Mouse (Mus musculus) embryonic fibroblast, embryonic 13.5 days (primary cell): ENCODE measurements at regions not wholly inside any gene's neighbourhood (a gene's known extent, or its start where the extent isn't known, plus 50 kb on each side); places are given as distances from the start of the nearest gene placed in this dataset.
A peak's percentile ranks its signal among the peaks of the same experiment; 100 is the strongest.

Source experiments
- H3K27ac ChIP-seq: 2 replicates; pipeline ENCODE4 v1.5.1; 2012; ENCODE audit warnings: low read length, control low read depth, inconsistent platforms; ENCODE audit not compliant: insufficient read depth
- H3K4me1 ChIP-seq: 2 replicates; pipeline ENCODE4 v1.6.1; 2011; ENCODE audit warnings: low read length; ENCODE audit not compliant: control insufficient read depth, insufficient read depth
- H3K4me3 ChIP-seq: 2 replicates; pipeline ENCODE4 v1.5.1; 2011; ENCODE audit warnings: mild to moderate bottlenecking, control low read depth, low read length; ENCODE audit not compliant: insufficient read depth
- CTCF ChIP-seq: IDR thresholded peaks from 2 replicates; pipeline ENCODE4 v1.5.1; 2011; ENCODE audit warnings: mild to moderate bottlenecking, control low read depth, low read length, moderate library complexity, borderline replicate concordance; ENCODE audit not compliant: insufficient read depth
- POLR2A ChIP-seq: IDR thresholded peaks from 2 replicates; pipeline ENCODE4 v1.6.1; 2011; ENCODE audit warnings: low read depth, mild to moderate bottlenecking, control low read depth, low read length, moderate library complexity

DNA sequence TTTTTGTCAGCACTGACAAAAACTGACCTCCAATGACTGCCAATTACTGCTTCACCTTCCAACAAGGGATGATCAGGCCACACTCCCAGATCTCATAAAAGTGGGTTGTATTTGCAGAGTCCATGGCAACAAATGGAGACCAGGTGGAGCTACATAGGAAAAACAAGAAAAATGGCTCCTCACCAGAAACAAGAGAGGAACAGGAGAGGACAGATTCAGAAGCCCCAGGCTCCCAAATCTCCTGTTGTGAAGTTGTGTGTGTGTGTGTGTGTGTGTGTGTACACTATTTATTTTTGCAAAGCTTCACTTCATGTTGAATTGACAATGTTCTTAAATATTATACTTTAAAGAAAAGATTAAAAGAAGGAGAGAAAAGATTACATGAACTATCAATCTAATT, 380.2 kb upstream of the Mef2c start:
- no peak overlapping the region for H3K27ac ChIP-seq
- no peaks in the 10 kb centered on the region for H3K4me1 ChIP-seq

DNA sequence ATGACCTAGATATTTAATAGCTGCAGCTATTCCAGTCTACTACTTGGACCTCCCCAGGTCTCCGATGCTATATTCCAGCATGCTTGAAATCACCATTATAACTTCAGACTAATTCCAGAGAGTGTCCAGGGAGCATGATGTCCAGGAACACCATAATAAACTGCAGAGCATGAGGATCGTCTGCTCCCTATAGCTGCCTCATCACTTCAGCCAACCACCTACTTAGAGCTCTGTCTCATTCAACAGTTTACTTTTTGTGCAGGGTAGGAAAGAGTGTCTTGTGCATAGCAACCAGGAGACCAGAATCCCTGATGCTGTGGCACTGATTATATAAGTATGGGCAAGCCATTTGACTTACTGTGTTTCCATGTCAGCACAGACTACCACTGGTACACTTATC, 379.2 kb upstream of the Mef2c start:
- Histone ChIP-seq H3K4me3 (no peak overlapping the region), H3K4me1 (no peaks in the 10 kb centered on the region), H3K27ac (no peak overlapping the region)
- no peak for TF ChIP-seq CTCF
- TF ChIP-seq POLR2A = no peak

More for the DNA sequence above, 380.2 kb upstream of the Mef2c start:
- H3K4me3 ChIP-seq = no peak overlapping the region
- TF ChIP-seq POLR2A (no peak), CTCF (no peak)

DNA sequence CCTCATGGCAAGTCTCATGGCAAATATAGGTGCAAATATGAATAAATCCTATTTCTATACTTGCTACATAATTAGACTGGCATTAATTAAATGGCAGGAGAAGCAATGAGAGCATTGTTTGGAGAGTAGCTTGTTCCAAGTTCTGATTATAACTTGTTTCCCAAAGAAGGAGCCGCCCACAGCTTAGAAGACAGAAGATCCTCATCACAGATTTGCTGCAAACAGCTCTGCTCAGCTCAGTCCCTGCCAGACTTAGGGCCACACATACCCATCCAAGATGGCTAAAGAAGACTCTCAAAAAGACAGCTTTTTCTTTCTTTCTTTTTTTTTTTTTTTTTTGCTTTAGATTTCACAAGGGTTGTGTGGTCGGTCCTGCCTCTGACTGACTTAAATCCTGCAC, 377.4 kb upstream of the Mef2c start:
- H3K4me1 ChIP-seq = no peaks in the 10 kb centered on the region
- H3K4me3 ChIP-seq = no peak overlapping the region
- H3K27ac ChIP-seq = no peak overlapping the region
- no peak for TF ChIP-seq POLR2A

DNA sequence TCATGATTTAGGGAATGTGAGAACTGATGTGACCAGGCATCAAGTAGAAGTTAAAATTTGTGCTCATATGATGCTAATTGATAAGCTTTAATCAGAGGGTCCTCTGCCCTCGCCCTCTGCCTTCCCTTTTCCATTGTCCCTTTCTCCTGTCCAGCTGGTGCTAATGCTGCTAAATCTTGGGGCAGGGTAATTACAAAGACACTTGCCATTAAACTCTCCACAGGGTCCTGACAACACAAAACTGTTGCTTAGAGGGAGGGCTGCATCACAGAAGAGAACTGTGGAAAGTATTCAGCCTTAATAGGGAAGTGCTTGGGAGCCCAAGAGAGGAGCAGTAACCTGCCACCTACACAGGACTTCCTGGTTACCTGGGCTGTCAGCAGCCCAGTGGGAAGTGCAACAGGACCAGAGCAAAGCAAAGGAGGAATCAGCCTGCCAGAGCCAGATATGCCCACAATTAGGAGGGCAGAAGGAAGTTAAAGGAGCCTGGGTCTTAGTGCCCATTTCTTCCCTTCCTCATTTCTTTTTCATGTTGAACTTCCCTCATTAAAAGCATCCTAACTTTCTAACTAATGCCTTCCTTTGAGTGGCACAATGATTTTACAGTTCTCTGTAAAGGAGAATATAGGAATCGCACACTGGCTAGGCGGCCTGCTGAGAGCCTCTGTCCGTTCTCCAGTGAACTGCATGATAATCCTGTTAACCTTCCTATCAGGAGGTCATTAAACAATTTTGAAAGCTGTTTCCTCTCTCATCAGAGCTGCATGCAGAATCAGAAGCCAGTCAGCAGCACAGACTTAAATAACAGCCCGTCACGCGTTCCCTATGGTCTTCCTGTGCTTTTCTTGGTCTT, 372.5 kb upstream of the Mef2c start:
- no peaks in the 10 kb centered on the region for H3K4me1 ChIP-seq
- TF ChIP-seq CTCF (no peak), POLR2A (no peak)
- no peak overlapping the region for H3K27ac ChIP-seq
- H3K4me3 ChIP-seq = no peak overlapping the region

DNA sequence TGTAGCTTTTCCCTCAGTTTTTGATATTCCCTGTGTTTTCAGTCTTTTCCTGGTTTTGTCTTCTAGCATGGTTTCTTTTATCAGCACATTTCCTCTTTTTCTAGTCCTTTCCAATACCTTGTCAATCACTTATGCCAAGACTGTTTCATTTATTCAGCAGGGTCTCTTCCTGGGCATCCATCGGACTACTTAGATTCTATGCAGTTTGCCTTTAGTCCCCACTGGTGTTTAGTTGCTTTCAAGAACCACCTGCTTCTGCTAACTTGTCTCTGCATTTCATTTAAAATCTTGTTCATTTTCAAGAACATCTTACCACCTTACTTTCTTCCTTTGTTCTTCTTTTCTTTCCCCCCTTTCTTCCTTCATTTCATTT, 371.9 kb upstream of the Mef2c start:
- no peaks in the 10 kb centered on the region for H3K4me1 ChIP-seq
- no peak for TF ChIP-seq POLR2A
- TF ChIP-seq CTCF = no peak
- no peak overlapping the region for H3K4me3 ChIP-seq
- H3K27ac ChIP-seq = no peak overlapping the region

DNA sequence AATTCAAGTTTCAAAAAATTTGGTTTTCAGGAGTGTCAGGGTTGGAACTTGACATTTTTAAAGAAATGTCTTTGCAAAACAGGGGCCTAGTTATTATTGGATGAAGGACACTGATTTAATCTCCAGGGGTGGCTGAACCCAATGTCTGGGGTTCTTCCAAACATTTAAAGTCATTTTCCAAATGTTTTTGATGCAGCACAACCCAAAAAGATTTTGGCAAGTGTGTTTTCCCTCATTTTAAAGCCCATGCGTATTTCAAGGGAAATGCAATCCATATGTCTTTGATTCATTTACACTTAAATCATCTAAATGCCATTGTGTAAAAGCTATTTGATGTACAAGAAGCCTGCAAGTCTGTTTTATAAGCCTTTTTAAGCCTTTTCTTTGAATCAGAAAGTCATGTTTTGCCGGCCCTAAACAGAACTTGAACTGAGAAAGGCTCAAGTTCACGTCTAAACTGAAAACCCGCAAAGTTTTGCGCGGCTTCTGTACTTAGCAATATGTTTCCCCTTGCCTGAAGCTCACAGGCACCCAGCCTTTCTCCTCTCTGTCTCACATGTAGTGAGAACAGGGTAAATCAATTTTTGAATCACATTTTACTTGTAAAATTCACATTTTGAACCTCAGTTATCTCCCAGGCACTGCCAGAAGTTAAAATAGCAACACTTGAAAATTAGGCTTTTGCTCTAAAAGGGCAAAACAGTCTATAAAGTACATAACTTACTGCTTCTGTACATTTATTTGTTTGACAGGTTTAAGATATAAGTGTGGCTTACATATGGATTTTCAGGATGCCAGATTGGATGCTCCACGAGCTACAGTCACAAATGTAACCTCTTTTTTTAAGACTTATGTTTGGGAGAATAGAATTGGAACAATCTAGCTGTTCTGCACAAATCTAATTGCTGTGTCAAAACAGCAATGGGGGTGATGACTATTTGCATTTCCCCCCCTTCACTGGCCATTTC, 370.9 kb upstream of the Mef2c start:
- no peak for TF ChIP-seq CTCF
- TF ChIP-seq POLR2A = no peak
- Histone ChIP-seq H3K4me3 (no peak overlapping the region), H3K4me1 (no peaks in the 10 kb centered on the region), H3K27ac (peak overlapping the region; percentile 52)

- Histone ChIP-seq H3K4me1 (no peaks in the 10 kb centered on the region), H3K4me3 (no peak overlapping the region), H3K27ac (no peak overlapping the region)
- TF ChIP-seq CTCF = no peak
- no peak for TF ChIP-seq POLR2A
These were observed 360.5 kb upstream of the Mef2c start for GRCm38 (mm10) chr13:83143316-83143715.

- H3K27ac ChIP-seq = no peak overlapping the region
- TF ChIP-seq POLR2A (no peak), CTCF (no peak)
- H3K4me1 ChIP-seq = no peaks in the 10 kb centered on the region
- no peak overlapping the region for H3K4me3 ChIP-seq
These were observed 349.2 kb upstream of the Mef2c start for GRCm38 (mm10) chr13:83154626-83155124.

- H3K4me3 ChIP-seq = no peak overlapping the region
- no peak overlapping the region for H3K27ac ChIP-seq
- H3K4me1 ChIP-seq = no peaks in the 10 kb centered on the region
- no peak for TF ChIP-seq POLR2A
- no peak for TF ChIP-seq CTCF
These were observed 343.9 kb upstream of the Mef2c start for GRCm38 (mm10) chr13:83159969-83160368.

- Histone ChIP-seq H3K27ac (no peak overlapping the region), H3K4me1 (no peaks in the 10 kb centered on the region), H3K4me3 (no peak overlapping the region)
- TF ChIP-seq POLR2A (no peak), CTCF (no peak)
These were observed 341.1 kb upstream of the Mef2c start for GRCm38 (mm10) chr13:83162761-83163160.
